Mouse (Mus musculus) erythroblast, adult 5-6 weeks (primary cell): Measurements from ENCODE around the gene Iapp. TPM values are rescaled to one million over a fixed set of nuclear protein-coding genes. Genes with fewer than 3 reads are reported as not detected.

Source experiments
- total RNA-seq, 2 experiments: library from RNA; stranded (forward) in 1 of 2; stranded (reverse) in 1 of 2; fragments of 150-400 nt in 1 of 2; fragments of 200-764, 138-1000 nt in 1 of 2; gene quantifications; 2 replicates each; pipeline versions ENCODE4 v1.2.3 to v1.2.4; 2015 to 2017; ENCODE audit warnings: low replicate concordance in 2 of 2

Iapp gene
- total RNA-seq, 2 experiments from 2014 or later, result not detected

Other genes starting within 250 kb of the Iapp start
- gene Slco1a6, start 89.9 kb upstream of the Iapp start, total RNA-seq (2015; ENCODE audit: low replicate concordance), result not detected in 2 replicates
- gene Slco1a6, start 89.9 kb upstream of the Iapp start, total RNA-seq (2017; ENCODE audit: low replicate concordance), result 7.4 TPM in 1 of 2 replicates, not detected in the other
- gene Slco1a5, start 24.6 kb downstream of the Iapp start, total RNA-seq (2015; ENCODE audit: low replicate concordance), result not detected in 2 replicates
- gene Slco1a5, start 24.6 kb downstream of the Iapp start, total RNA-seq (2017; ENCODE audit: low replicate concordance), result not detected in 2 replicates
- gene Pyroxd1, start 47.2 kb downstream of the Iapp start, total RNA-seq (2015; ENCODE audit: low replicate concordance), result 3.3 and 3.6 TPM in 2 replicates
- gene Pyroxd1, start 47.2 kb downstream of the Iapp start, total RNA-seq (2017; ENCODE audit: low replicate concordance), result 0.70 and 2.6 TPM in 2 replicates
- gene Recql, start 88.7 kb downstream of the Iapp start, total RNA-seq (2015; ENCODE audit: low replicate concordance), result 2.7 and 7.1 TPM in 2 replicates
- 7.9 and 8.8 TPM in 2 replicates for gene Recql, start 88.7 kb downstream of the Iapp start, total RNA-seq (2017; ENCODE audit: low replicate concordance)
- 6.3 and 13.2 TPM in 2 replicates for gene Golt1b, start 88.8 kb downstream of the Iapp start, total RNA-seq (2015; ENCODE audit: low replicate concordance)
- 9.1 and 10.7 TPM in 2 replicates for gene Golt1b, start 88.8 kb downstream of the Iapp start, total RNA-seq (2017; ENCODE audit: low replicate concordance)
- gene Spx, start 115.0 kb downstream of the Iapp start, total RNA-seq (2015; ENCODE audit: low replicate concordance), result not detected in 2 replicates
- 1.8 TPM in 1 of 2 replicates, not detected in the other for gene Spx, start 115.0 kb downstream of the Iapp start, total RNA-seq (2017; ENCODE audit: low replicate concordance)
- gene Gys2, start 174.7 kb downstream of the Iapp start, total RNA-seq (2015; ENCODE audit: low replicate concordance), result not detected in 2 replicates
- not detected in 2 replicates for gene Gys2, start 174.7 kb downstream of the Iapp start, total RNA-seq (2017; ENCODE audit: low replicate concordance)
- gene Ldhb, start 209.5 kb downstream of the Iapp start, total RNA-seq (2015; ENCODE audit: low replicate concordance), result 6.3 and 12.3 TPM in 2 replicates
- gene Ldhb, start 209.5 kb downstream of the Iapp start, total RNA-seq (2017; ENCODE audit: low replicate concordance), result 6.0 and 11.8 TPM in 2 replicates